Mouse (Mus musculus) brain, embryonic 14.5 days (tissue): Measurements from ENCODE around the gene D1Ertd622e.

Experiments used
- CTCF ChIP-seq: fragments of 200-500 bp; IDR thresholded peaks from 2 replicates; pipeline ENCODE4 v1.5.1; 2012; ENCODE audit warnings: inconsistent platforms, mild to moderate bottlenecking, moderate library complexity, borderline replicate concordance; ENCODE audit not compliant: insufficient read depth, insufficient read length; ENCODE audit errors: extremely low read depth
- POLR2A ChIP-seq: fragments of 200-500 bp; IDR thresholded peaks from 2 replicates; pipeline ENCODE4 v1.6.1; 2012; ENCODE audit warnings: mild to moderate bottlenecking, inconsistent platforms, borderline replicate concordance; ENCODE audit not compliant: poor library complexity, insufficient read depth, insufficient read length, severe bottlenecking; ENCODE audit errors: extremely low read depth

DNA sequence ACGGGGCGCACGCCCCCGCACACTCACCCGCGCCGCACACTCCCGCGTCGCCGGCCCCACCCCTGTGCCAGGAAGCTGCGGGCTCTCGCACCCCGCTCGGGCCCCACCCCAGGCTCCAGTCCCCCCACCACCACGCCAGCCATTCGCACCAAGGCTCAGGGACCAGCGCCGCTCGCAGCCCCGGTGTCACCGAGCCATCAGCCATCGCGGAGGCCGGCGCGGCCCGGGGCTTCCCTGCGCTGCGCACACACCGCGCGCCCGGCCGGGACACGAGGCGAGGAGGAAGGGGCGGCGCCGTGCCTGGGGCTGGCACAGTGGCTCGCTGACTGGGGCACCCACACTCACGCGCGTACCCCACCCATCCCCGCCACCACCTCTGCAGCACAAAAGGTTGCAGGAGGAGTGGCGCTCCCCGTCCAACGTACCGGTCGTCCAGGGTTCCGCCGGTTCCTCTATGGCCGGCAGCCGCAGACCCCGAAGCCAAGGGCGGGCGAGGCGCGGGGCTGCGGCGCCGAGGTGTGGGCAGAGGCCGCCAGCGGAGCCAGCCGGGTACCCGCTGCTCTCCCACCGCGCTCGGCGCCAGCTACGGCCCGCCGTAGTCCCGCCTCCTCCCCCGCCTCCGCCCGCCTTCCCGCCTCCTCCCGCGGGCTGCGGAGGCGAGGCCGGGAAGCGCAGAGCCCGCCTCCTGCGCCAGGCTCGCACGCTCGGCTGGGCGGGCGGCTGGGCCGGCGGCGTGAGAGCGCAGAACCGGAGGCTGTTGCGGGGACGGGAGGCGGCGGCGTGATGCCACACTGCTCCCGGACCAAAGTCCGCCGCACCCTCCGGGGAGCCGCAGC is at the start of gene D1Ertd622e:
- TF ChIP-seq CTCF (no peak), POLR2A (peak; percentile 90)
